Mouse (Mus musculus) MEL-GATA-1-ER (cell line): Measurements from ENCODE around the gene Fbxl17.

Experiments used
- DNase-seq: peaks from one replicate; pipeline ENCODE4 v3.0.0-alpha.2; 2012; ENCODE audit warnings: low read depth; ENCODE audit errors: extremely low read depth

Gene Fbxl17

DNA sequence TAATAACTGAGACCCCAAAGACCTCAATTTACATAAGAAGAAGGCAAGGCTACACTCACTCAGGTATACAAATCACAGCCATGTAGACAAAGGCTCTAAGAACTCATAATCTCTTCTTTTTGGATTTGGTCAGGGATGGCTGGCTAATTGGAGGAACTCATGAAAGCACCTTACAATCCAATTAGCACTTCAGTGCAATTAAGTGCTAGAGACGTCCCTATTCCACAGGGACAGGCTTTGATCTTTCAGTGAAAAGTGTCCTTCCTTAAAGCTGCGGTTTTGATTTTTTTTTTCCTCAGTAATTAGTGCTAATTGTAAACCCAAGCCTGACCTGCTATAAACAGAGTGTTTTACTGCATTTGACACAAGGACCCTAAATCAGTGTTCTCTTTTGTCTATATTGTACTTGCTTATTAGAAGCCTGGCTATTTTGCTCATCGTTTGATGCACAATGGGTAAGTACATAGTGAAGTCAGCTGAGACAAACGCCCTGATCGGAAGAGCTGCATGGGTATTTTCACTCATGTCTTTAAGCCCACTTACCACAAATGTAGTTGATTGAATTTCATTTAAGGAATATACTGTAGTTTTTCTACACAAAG lies 327.8 kb downstream of the Fbxl17 start:
- no peak for DNase-seq

DNA sequence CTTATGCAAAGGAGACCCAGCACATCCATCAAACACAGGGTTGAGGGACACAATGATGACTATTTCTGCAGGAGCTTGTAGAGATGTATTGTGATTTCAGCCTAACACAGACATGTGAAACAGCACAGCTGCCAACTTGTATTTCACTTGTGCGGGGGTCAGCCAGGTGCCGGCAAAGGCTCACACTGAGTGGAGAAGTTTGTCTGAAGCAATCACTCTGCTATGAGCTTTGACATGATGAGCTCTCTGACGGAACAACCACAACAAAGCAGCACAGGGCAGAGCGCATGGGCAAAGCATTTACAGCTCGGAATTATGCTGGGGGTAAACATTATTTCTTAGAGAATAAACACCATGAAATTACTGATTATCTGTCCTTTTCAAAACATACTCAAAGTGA lies 328.6 kb downstream of the Fbxl17 start:
- DNase-seq, result no peak

DNA sequence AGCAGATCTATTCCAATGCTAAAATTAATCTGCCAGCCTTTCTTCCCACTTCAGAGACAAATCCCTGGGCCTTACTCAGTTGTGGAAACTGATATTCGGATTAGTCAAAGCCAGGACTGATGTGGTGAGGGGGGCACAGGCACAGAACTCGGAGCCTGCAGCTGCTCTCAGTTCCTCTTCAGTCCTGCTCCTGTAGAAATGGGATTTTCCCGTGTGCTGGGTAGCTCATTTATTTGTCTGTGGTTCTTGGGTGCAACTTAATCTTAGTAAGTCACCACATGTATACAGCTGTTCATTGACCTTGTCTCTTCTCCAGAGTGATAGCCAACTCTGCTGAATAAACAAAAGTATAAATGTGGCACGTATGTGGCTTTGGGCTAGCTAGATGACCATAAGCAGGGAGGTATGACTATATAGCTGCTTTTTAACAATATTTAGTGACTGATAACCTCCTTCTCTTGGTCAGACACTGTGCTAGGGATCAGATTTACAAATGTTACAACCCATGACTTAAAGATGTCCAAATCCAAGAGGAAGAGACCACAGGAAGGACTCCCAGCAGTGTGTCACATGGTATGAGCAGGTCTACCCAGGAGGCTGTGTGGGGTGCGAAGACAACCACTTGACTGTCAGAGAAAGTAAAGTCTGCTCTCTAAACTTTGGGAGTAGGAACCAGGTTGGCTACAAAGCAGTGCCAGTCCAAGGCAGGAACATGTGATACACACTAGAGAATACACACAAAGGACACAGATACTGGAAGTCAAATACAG lies 331.6 kb downstream of the Fbxl17 start:
- DNase-seq, result no peak

DNA sequence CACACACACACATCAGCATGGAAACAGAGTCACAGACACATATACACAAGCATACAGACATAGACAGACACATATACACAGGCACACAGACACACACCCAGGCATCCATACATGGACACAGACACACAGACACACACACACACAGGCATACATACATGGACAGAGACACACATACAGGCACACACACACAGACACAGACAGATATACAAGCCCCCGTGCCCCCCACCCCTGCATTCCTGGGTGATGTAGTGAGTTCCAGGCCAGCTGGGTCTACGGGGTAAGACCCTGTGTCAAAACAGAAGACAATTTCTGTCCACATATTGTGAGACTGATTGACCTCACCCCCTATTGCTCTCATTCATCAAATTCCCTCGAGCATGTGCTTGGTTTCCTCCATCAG lies 332.6 kb downstream of the Fbxl17 start:
- no peak for DNase-seq

DNA sequence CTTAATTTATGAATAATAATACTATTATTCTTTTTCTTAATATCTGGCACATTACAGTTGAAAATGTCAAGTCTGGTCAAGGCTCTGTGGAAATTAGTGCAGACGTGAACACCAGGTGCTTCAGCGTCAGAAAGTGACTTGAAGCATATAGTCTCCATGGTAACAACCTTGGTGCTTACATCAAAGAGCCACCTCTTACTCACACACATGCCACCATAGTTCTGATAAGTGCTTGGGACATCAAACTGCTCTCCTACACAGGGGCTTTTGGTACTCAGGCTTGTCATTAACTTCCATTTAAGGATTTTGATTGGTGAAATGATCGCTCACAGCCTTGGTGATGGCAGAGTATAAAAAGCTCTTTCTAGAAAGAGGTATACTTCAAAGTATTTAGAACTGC lies 333.1 kb downstream of the Fbxl17 start:
- no peak for DNase-seq

DNA sequence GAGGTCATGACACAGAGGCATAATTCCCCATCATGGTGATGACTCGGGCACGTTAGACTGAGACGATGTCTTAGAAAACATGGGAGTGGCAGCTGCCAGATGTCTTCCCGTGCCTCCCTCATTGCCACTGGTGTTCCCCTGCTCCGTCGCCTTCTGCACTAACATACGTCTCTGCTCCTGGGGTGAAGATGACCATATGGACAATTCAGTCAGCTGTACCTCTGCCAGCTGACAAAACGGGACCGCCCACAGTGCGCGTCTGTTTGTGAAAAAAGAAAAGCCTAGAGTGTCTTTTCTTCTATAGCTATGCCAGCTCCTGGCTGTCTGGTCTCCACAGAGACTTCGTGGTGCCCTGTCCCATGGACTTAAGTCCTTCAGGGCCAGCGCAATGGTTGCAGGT lies 334.0 kb downstream of the Fbxl17 start:
- no peak for DNase-seq

DNA sequence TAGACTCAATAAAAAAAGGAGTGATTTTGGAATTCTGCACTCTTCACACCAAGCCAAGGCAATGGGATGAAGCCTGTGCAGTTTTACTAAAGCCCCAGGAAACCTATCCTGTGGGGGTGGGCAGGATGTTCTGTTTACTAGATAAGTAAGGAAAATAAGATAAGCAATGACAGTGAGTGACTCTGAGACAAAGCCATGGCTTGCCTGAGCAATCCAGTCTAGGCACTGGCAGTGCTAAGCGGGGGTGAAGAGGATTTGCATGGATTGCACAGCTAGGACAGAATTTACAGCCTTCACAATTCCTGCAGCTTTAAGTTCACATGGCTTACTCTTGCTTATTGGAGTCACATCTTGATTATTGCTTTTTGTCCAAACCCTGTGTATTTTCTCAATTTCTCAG lies 335.5 kb downstream of the Fbxl17 start:
- DNase-seq, result no peak

DNA sequence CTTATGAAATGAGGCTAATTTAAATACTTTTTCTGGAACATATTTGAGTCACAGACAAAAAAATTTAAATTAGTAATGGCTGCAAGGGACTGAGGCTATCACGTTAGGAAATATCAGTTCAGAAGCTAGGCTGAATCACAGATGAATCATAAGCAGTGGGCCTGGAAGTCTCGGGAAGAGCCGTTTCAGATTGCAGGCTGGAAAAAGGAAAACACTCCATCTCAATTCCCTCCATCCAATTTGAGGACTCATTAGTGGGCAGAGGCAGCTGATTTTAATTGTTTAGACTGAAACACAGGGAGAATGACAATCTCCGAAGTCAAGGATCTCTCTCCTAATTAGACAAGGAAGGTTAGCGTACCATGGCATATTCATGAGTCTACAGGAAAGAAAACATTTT lies 337.9 kb downstream of the Fbxl17 start:
- no peak for DNase-seq

DNA sequence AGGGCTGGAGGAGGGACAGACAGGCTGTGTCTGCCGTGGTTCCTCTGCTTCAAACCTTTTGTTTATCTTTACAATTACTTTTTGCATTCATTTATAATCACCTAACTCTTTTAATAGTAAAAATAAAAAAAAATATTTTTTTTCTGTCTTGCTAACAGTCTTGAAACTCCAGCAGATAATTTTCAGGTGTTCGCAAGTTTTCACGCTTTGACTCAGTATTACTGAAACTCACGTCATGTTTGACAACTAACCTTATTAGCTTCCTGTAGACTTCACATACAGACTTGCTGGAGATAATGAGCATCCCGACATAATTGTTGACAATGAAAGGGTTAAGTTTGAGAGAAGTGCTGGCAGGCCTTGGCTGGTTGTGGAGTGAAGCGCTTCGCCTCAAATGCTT lies 340.6 kb downstream of the Fbxl17 start:
- no peak for DNase-seq

DNA sequence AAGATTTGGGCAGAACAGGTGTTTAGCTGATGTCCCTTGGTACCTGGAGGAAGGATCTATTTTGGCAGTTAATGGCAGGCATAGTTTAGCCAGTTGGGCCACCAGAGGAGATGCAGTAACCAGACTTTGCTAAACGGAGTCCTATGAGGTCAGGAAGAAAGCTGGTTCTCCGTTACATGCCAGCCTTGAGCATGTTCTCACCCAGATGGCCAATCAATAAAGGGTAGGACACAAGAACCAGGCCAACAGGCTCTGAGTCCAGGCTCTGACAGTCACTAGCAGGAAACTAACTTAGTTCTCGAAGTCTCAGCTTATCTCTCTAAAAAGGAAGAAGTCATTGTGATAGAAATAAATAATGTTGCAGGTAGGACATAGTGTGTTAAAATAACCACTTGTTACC lies 341.4 kb downstream of the Fbxl17 start:
- DNase-seq, result no peak

DNA sequence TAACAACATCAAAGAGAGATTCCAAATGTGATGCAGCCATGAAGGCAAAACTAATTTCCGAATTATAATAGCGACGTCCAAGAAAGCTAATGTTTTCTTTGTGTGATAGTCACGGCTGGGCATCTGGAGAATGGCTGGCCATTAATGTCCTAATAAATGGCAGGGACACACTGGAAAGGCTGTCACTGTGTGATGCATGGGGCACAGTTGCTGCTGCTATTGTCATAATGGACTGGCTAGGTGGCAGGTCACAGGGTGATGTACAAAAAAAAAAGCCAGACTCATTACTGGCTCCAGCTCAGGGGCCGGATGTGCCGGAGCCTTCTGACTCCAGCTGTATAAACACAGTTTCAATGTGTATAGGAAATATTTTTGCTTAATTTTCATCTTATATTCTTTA lies 341.9 kb downstream of the Fbxl17 start:
- no peak for DNase-seq

DNA sequence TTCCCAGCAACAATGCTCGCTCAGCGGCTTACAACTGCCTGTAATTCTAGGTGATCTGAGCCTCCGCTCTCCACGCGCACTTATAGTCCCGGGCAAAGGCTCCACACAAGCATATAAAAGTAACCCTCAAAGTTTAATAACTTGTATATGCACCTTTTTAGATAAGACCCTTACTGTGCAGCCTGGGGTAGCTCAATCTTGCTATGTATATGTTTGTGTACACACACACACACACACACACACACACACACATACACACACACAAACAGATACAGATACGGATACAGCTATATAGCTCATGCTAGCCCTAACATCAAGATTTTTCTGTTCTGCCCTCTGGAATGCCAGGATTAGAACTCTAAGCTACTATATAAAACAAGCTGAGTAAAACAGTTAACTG lies 342.8 kb downstream of the Fbxl17 start:
- DNase-seq, result no peak

DNA sequence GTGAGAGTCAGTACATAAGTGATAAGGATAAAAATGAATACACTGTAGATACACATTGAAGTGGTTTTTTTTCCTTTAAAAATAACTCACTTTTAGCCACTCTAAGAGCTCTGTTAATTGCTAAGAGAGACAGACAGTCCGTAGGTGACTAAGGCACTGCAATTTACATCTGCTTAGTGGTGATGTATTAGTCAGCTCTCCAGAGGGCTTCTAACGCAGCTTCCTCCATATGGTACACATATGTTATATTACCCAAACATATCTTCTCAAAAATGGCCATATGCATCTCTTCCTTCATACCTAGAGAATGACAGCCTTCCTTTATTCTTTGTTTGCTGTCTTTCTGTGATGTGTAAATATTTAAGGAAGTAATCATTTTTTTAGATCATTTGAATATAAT lies 353.3 kb downstream of the Fbxl17 start:
- DNase-seq, result no peak

DNA sequence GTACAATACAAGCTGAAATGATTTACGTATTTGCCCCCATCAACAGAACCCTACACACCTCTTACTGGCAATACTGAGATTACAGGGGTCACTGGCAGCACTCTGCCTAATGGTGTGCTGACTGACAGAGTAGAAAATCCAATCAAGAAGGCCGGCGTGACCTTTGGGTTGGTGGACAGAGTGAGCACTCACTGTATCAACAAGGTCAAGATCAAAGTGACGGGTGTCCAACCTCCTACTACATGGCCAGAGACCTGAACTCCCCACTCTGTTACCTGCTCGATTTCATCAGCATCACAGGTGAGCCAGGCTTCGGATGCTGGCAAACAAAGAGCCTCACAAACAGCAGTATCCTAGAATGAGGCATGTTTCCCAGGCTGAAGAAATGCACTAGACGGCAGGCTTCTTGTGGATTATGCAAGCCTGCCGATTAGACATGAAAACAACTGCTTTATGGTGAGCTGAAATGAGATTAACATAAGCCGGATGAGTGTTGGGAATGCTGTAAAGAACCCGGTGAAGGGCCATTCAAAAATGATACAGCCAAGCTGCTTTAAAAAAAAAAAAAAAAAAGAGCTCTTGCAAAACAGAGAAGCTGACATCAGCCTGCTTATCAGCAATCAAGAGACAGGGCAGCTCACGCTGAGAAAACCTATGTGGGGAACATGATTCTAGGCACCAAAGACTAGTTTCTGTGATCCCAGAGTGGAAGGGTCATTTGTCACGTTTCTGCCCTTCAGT lies 353.9 kb downstream of the Fbxl17 start:
- peak; percentile 8 for DNase-seq

DNA sequence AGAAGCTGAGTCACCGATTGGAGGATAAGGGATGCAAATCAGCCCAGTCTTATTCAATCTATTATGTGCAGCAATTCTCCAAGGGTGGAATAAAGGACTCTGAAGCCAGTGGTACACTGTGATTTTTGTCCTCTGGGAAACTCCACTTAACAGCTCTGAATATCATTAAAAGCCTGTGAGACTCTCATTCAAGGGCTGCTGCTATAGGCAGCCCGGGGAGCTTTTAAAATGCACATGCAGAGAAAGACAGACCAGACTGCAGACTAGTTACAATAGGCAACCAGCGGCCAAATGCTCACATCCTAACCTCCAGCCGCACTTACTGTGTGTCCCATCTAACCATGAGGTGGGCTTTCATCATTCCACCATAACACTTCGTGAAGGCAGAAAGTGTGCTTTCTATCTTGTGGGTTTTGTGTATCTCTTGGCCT lies 354.5 kb downstream of the Fbxl17 start:
- DNase-seq, result no peak

DNA sequence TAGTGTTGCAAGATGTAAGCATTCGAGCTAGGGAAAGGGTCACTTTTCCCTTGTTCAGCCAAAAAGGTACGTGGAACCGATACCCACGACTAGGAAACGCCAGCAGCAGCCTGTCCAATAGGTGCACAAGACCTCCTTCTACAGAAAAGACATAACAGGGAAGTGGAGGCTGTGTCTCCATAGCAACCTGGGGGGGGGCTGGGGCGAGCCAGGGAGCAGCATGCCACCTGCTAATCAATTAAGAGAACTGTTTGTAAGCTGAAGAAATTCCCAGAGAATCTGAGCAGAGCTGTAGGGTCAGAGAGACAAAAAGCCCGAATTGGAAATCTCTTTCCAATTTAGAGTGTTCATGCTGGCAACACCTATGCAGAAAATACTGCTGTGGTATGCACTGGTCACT lies 356.0 kb downstream of the Fbxl17 start:
- DNase-seq, result no peak

DNA sequence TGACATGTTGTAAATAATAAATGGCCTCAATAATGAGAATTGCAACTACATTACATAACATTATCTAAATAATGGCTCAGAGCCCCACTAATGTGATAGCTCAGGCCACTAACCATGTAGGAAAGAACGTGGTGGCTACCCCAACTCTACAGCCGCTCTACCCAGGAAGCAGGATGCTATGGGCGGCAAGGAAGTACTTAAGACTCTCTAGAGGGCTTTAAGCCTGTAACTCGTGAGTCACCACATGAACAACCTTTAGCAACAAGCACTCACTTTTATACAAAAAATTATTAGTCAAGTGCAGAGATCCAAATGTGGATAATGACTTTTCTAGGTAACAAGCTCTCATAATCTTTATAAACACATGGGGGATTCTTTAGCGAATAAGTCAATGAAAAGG lies 365.0 kb downstream of the Fbxl17 start:
- no peak for DNase-seq

DNA sequence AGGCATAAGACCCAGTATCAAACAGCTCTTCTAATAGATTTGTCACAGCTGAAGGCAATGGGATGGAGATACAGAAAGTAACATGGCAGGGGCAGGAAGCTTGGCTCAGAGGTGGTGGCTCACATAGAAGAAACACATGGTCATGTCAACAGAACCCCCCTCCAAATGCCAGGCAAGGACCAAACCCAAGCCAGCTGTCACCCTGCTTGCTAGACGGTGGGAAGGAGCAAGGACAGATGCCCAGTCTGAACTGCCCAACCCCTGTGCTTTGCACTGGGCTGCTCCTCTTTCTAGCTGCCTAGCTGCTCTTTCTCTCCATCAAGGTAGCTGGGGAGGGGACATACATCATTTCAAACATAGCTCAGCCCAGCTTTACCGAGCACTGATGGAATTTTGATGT lies 377.4 kb downstream of the Fbxl17 start:
- no peak for DNase-seq

DNA sequence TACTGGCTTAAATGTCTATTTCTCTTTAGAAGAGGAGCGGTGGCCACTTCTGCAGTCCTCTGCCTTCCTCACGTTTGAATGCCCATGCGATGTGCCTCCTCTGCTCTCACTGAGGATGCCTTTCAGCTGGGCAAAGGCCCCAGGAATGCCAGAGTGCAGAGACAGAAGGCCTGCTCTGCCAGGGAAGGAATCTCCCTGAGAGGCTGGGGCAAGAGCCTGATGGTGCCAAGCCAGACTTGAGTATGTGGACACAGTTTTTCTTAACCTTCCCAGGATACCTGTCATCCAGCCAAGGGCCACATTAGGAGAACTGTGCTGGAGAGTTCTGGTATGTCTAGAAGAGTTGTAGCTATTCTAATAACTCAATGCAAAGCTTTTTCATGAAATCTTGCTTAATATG lies 380.1 kb downstream of the Fbxl17 start:
- DNase-seq, result no peak

DNA sequence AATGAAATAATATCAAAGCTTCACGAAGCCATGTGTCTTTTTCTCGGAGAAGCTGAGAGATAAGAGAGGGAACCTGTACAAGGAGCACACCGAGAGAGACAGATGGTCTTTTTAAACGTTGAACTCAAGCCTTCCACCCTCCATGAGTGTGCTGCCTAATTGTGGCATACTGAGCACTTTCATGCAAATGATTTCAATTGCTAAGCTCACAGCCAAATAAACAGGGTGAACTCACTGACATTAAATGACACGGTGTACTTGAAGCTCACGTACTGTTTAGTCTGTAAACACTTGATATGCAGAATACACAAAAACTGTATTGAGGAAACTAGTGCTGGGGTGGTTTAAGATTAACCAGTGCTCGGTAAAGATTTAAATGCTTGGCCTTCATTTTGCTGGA lies 380.7 kb downstream of the Fbxl17 start:
- DNase-seq, result no peak

DNA sequence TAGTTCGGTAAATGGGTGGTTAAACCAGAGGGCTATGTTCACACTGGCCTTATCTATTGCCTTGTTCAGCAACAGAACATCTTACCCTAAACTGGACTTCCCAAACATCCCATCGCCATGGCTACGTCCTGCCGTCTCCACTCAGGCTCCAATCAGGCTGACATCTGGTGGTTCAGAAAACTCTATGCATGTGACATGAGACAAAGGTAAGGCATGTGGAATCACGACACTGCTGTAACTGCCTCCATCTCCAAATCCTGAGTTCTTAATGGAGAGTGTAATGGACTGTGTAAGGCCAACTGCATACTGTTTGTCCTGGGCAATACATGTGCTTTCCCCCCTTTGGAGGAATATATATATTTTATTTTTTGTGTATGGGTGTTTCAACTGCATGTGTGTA lies 382.7 kb downstream of the Fbxl17 start:
- no peak for DNase-seq

DNA sequence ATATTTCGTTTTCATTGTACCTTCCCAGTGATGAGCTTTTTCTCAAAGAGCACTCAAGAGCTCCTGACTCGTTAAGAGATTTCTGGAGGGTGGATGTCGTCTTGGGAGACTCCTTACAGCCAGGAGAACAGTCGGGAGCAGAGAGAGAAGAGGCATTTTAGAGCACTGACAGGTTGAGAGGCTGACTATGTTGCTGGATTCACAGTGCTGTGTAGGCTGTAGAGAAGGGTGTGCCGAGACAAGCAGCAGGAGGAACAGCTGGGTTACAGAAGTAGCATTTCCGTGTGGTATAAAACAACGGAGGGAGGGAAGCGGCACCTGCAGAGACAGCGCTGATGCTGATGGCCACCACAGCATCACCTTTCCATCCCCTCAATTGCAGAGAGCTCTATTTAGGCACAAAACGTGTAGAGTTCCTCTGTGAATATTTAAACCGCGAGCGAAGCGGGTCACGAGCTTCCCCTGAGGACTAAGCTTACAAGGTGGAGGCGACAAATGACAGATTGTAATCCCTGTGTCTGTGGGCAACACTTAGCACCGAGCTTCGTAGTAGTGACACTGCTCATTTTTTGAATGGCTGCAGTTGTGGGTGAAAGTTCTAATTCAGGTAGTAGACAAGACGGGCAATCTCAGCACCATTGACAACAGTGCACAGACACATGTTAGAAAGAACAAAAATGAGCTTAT lies 385.3 kb downstream of the Fbxl17 start:
- DNase-seq, result no peak
